Mouse (Mus musculus) CH12.LX (cell line): ENCODE measurements around the gene Tepp.

Experiments
- CHD1 ChIP-seq: IDR thresholded peaks from 2 replicates; pipeline ENCODE4 v1.6.1; 2012; ENCODE audit warnings: low read depth, low read length, improper control_type of control experiment, inconsistent platforms
- CTCF ChIP-seq, 2 experiments: IDR thresholded peaks in 1 of 2; conservative IDR thresholded peaks in 1 of 2; 2 replicates each; pipeline ENCODE4 v1.5.1; 2011 to 2012; ENCODE audit warnings: low read depth in 2 of 2, low read length in 2 of 2, improper control_type of control experiment in 1 of 2, inconsistent platforms in 1 of 2, mild to moderate bottlenecking in 1 of 2, moderate library complexity in 1 of 2
- GABPA ChIP-seq: IDR thresholded peaks from 2 replicates; pipeline ENCODE4 v1.6.1; 2012; ENCODE audit warnings: low read depth, low read length, improper control_type of control experiment, inconsistent platforms; ENCODE audit not compliant: insufficient replicate concordance
- POLR2A ChIP-seq: IDR thresholded peaks from 2 replicates; pipeline ENCODE4 v1.6.1; 2011; ENCODE audit warnings: low read depth, mild to moderate bottlenecking, improper control_type of control experiment, low read length
- ZC3H11A ChIP-seq: IDR thresholded peaks from 2 replicates; pipeline ENCODE4 v1.6.1; 2012; ENCODE audit warnings: low read depth, mild to moderate bottlenecking, inconsistent platforms, low read length, improper control_type of control experiment

- no peak for TF ChIP-seq POLR2A
- TF ChIP-seq CTCF (conservative IDR thresholded peaks at IDR 0.05 in 1 of 2, IDR thresholded peaks at IDR 0.05 in 1 of 2; ENCODE audit: low read depth in 2 of 2, low read length in 2 of 2): no peak
- no peak for TF ChIP-seq ZC3H11A
- no peak for TF ChIP-seq GABPA
- TF ChIP-seq CHD1: no peak
These were observed 38.7 kb downstream of the Tepp start for GRCm38 (mm10) chr8:95348811-95349630.
